Mouse (Mus musculus) thymus, postnatal 0 days (tissue): ENCODE measurements around the gene Decr2. TPM values are rescaled to one million over a fixed set of nuclear protein-coding genes. Genes with fewer than 3 reads are reported as not detected.
"Not testable (repeated sequence)": the region's sequence is repeated elsewhere in the genome, so short reads cannot be mapped to it uniquely, and the experiment has no call there.

Experiments
- DNase-seq: peaks from one replicate; pipeline ENCODE4 v3.0.0-alpha.2; 2015; ENCODE audit warnings: low spot score
- polyA plus RNA-seq: library from polyadenylated mRNA; unstranded; fragments of >200 nt; fragmentation: Nextera tagmentation; extraction: Ambion mirVana; gene quantifications from 2 replicates; pipeline ENCODE4 v1.2.1, GENCODE M21; 2015

Gene Decr2
- polyA plus RNA-seq, 1 experiment from 2014 or later: 13.1 TPM

GRCm38 (mm10) chr17:26064916-26065315 lies 25.2 kb downstream of the Decr2 start:
- no peak for DNase-seq

- DNase-seq: no peak
Observed at GRCm38 (mm10) chr17:26057787-26058567, 32.2 kb downstream of the Decr2 start.

GRCm38 (mm10) chr17:26057278-26057677 lies 32.9 kb downstream of the Decr2 start:
- DNase-seq: no peak

GRCm38 (mm10) chr17:26055164-26055563 lies 35.0 kb downstream of the Decr2 start:
- no peak for DNase-seq

- no peak for DNase-seq
Observed at GRCm38 (mm10) chr17:26054133-26054845, 35.8 kb downstream of the Decr2 start.

- no peak for DNase-seq
Observed at GRCm38 (mm10) chr17:26052706-26053105, 37.4 kb downstream of the Decr2 start.

GRCm38 (mm10) chr17:26052074-26052473 lies 38.1 kb downstream of the Decr2 start:
- no peak for DNase-seq

- DNase-seq: no peak
Observed at GRCm38 (mm10) chr17:26048118-26048517, 42.0 kb downstream of the Decr2 start.

- no peak for DNase-seq
Observed at GRCm38 (mm10) chr17:26046253-26046997, 43.7 kb downstream of the Decr2 start.

GRCm38 (mm10) chr17:26045285-26045684 lies 44.9 kb downstream of the Decr2 start:
- no peak for DNase-seq

GRCm38 (mm10) chr17:26043249-26043636 lies 46.9 kb downstream of the Decr2 start:
- no peak for DNase-seq

GRCm38 (mm10) chr17:26042599-26043248 lies 47.4 kb downstream of the Decr2 start:
- DNase-seq: no peak

GRCm38 (mm10) chr17:26041111-26041802 lies 48.9 kb downstream of the Decr2 start:
- DNase-seq: peak; percentile 61

GRCm38 (mm10) chr17:26040711-26041110 lies 49.4 kb downstream of the Decr2 start:
- not testable (repeated sequence) for DNase-seq

GRCm38 (mm10) chr17:26032037-26032436 lies 58.1 kb downstream of the Decr2 start:
- DNase-seq: no peak

GRCm38 (mm10) chr17:26031583-26031982 lies 58.6 kb downstream of the Decr2 start:
- DNase-seq: no peak

Other genes with a start within 250 kb of the Decr2 start
- 1.2 and 1.5 TPM in 2 replicates for gene Gm20683, start 248.6 kb downstream of the Decr2 start, polyA plus RNA-seq
- gene Rhot2, start 245.5 kb downstream of the Decr2 start, polyA plus RNA-seq: 19.7 and 22.6 TPM in 2 replicates
- gene Wdr90, start 228.8 kb downstream of the Decr2 start, polyA plus RNA-seq: 9.8 and 10.1 TPM in 2 replicates
- gene Mcrip2, start 221.6 kb downstream of the Decr2 start, polyA plus RNA-seq: 24.1 and 24.5 TPM in 2 replicates
- 43.5 and 47.0 TPM in 2 replicates for gene Mettl26, start 215.3 kb downstream of the Decr2 start, polyA plus RNA-seq
- 0.46 and 0.51 TPM in 2 replicates for gene Wfikkn1, start 209.5 kb downstream of the Decr2 start, polyA plus RNA-seq
- 14.9 and 20.0 TPM in 2 replicates for gene Rab40c, start 170.6 kb downstream of the Decr2 start, polyA plus RNA-seq
- gene Pigq, start 145.4 kb downstream of the Decr2 start, polyA plus RNA-seq: 28.8 and 34.6 TPM in 2 replicates
- 0.36 and 0.46 TPM in 2 replicates for gene Nhlrc4, start 145.4 kb downstream of the Decr2 start, polyA plus RNA-seq
- not detected in 2 replicates for gene A930017K11Rik, start 137.8 kb downstream of the Decr2 start, polyA plus RNA-seq
- gene Capn15, start 104.5 kb downstream of the Decr2 start, polyA plus RNA-seq: 15.3 and 17.0 TPM in 2 replicates
- 3.1 and 4.7 TPM in 2 replicates for gene Rab11fip3, start 20.8 kb downstream of the Decr2 start, polyA plus RNA-seq
- 41.9 and 46.1 TPM in 2 replicates for gene Nme4, start 5.3 kb upstream of the Decr2 start, polyA plus RNA-seq
- 2.2 and 2.4 TPM in 2 replicates for gene Tmem8, start 23.0 kb upstream of the Decr2 start, polyA plus RNA-seq
- gene Mrpl28, start 33.2 kb upstream of the Decr2 start, polyA plus RNA-seq: 158 and 161 TPM in 2 replicates
- 14.4 and 22.8 TPM in 2 replicates for gene Axin1, start 48.4 kb upstream of the Decr2 start, polyA plus RNA-seq
- not detected in 2 replicates for gene Pdia2, start 108.8 kb upstream of the Decr2 start, polyA plus RNA-seq
- 0.14 and 0.27 TPM in 2 replicates for gene Rgs11, start 112.6 kb upstream of the Decr2 start, polyA plus RNA-seq
- gene Arhgdig, start 117.4 kb upstream of the Decr2 start, polyA plus RNA-seq: 0.92 and 1.4 TPM in 2 replicates
- 9.0 and 9.3 TPM in 2 replicates for gene Fam234a, start 153.9 kb upstream of the Decr2 start, polyA plus RNA-seq
- 84.9 and 86.3 TPM in 2 replicates for gene Luc7l, start 162.6 kb upstream of the Decr2 start, polyA plus RNA-seq